Mouse (Mus musculus) kidney, adult 2 months (tissue): ENCODE results near the gene Itih5. TPM values are rescaled to one million over a fixed set of nuclear protein-coding genes. Genes with fewer than 3 reads are reported as not detected.

Source experiments
- DNase-seq: peaks from one replicate; pipeline ENCODE4 v3.0.0; 2021
- H3K27ac ChIP-seq: fragments of 200-500 bp; 2 replicates; pipeline ENCODE4 v1.5.1; 2012; ENCODE audit warnings: low read depth, low read length, control low read depth, inconsistent platforms; ENCODE audit not compliant: insufficient read depth
- H3K27me3 ChIP-seq: fragments of 200-500 bp; replicated peaks from 2 replicates; pipeline ENCODE4 v1.6.1; 2012; ENCODE audit warnings: mild to moderate bottlenecking, moderate library complexity, low read length, inconsistent platforms; ENCODE audit not compliant: control insufficient read depth, insufficient read depth
- H3K36me3 ChIP-seq: fragments of 200-500 bp; 2 replicates; pipeline ENCODE4 v1.6.1; 2012; ENCODE audit warnings: mild to moderate bottlenecking, moderate library complexity, low read length, inconsistent platforms; ENCODE audit not compliant: control insufficient read depth, insufficient read depth
- H3K4me1 ChIP-seq: fragments of 200-500 bp; 2 replicates; pipeline ENCODE4 v1.6.1; 2011; ENCODE audit warnings: low read length; ENCODE audit not compliant: control insufficient read depth, insufficient read depth
- H3K4me3 ChIP-seq: fragments of 200-500 bp; 2 replicates; pipeline ENCODE4 v1.5.1; 2011; ENCODE audit warnings: mild to moderate bottlenecking, low read depth, low read length, control low read depth; ENCODE audit not compliant: insufficient read depth
- CTCF ChIP-seq: fragments of 200-500 bp; conservative IDR thresholded peaks from 2 replicates; pipeline ENCODE4 v1.5.1; 2011; ENCODE audit warnings: low read depth, mild to moderate bottlenecking, control low read depth, low read length, moderate library complexity, mixed read lengths; ENCODE audit not compliant: insufficient read depth, insufficient read length
- POLR2A ChIP-seq: fragments of 200-500 bp; IDR thresholded peaks from one replicate; pipeline ENCODE4 v1.6.1; 2011; ENCODE audit warnings: low read depth, low read length, control low read depth
- WGBS: fragments of 180-500 bp; shearing (Covaris S2); methylation state at CpG from one replicate; pipeline ENCODE4 v1.1.7; 2018; 5-methylcytosine and 5-hydroxymethylcytosine counted together
- polyA plus RNA-seq: library from polyadenylated mRNA; depleted of rRNA; stranded (reverse); fragments of >200 nt; gene quantifications from 2 replicates; pipeline ENCODE4 v1.2.3, GENCODE M21; 2012

The Itih5 gene
- polyA plus RNA-seq, 1 experiment: 14.1 TPM

DNA sequence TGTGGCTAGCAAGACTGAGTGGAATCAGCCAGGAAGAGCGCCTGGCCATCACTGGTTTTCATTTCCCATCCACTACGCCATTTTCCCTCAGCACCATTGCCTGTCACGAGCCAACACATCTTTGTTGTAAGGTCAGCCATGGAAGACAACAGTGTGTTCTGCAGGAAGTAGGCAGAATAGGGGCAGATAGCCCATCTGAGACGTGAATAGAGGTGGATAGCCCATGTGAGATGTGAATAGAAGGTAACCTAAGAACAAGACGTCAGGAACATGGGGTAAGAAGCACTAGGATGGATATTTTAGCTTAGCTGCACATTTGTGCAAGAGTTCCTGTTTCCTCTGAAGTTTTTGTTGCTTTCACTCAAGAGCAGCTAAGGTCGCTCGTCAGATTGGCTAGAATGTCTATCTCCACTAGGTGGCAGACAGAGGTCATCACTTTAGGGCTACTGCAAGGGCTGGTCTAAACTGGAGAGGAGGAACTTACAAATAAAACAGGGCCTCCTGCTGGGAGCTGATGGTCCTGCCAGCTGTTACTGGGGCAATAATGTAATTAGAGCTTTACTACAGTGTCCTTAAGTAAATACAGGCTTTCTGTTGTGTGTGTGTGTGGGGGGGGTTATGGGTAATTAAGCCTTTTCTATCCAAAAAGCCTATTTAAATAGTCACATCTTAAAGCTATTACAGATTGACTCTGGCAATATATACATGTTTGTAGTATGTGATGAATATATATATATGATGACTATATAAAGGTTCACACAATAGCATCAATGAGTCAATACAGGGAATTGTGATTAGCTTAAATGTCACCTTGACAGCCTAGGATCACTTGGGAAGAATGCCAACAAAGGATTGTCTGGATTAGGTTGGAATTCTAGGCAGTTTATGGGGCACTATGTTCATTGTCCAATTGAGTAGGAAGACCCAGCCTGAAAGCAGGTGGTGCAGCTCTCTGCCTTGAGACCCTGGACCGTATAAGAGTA is 10.6 kb upstream of the Itih5 start:
- DNase-seq: peak; percentile 89
- Histone ChIP-seq H3K27ac (no peak overlapping the region), H3K4me3 (no peak overlapping the region), H3K4me1 (no peaks in the 10 kb centered on the region; the same call in 1 of the 2 replicates), H3K27me3 (no peaks in the 10 kb centered on the region), H3K36me3 (no peaks in the 10 kb centered on the region)
- TF ChIP-seq POLR2A (no peak), CTCF (peak; percentile 89)
- 32% methylated on average over 8 of the region's 8 CpGs for WGBS

DNA sequence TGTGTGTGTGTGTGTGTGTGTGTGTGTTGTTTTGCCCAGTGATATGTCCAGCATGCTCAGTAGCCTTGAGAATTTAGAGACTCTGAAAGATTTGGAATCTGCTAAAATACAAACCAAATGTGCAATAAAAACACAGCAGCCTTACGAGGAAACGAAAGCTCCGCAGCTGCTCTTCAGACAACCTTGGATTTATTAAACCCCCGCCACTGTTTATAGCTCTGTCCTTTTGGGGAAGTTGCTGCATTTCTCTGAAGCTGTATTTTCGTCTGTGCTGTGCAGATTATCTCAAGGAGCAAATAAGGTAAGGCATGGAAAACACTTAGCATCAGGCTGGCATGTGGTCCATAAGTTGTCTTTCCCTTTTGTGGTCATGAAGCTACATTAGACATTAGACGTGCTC is 7.9 kb upstream of the Itih5 start:
- H3K27ac ChIP-seq: no peak overlapping the region
- 54% methylated on average over 6 of the region's 6 CpGs for WGBS
- TF ChIP-seq POLR2A: no peak
- no peak for TF ChIP-seq CTCF
- no peak overlapping the region for H3K4me3 ChIP-seq
- no peaks in the 10 kb centered on the region for H3K27me3 ChIP-seq
- H3K4me1 ChIP-seq: no peaks in the 10 kb centered on the region
- H3K36me3 ChIP-seq: no peaks in the 10 kb centered on the region
- no peak for DNase-seq

GRCm38 (mm10) chr2:10147176-10147575 is 6.2 kb upstream of the Itih5 start:
- 72% methylated on average over 8 of the region's 8 CpGs for WGBS
- H3K4me1 ChIP-seq: no peaks in the 10 kb centered on the region
- H3K36me3 ChIP-seq: no peaks in the 10 kb centered on the region
- no peak for DNase-seq
- H3K27me3 ChIP-seq: no peaks in the 10 kb centered on the region
- no peak overlapping the region for H3K4me3 ChIP-seq
- H3K27ac ChIP-seq: no peak overlapping the region
- no peak for TF ChIP-seq CTCF
- TF ChIP-seq POLR2A: no peak

- H3K4me1 ChIP-seq: peaks cover 15% of the 10 kb centered on the region
- no peaks in the 10 kb centered on the region for H3K27me3 ChIP-seq
- TF ChIP-seq POLR2A (no peak), CTCF (no peak)
- H3K4me3 ChIP-seq: no peak overlapping the region
- H3K36me3 ChIP-seq: no peaks in the 10 kb centered on the region
- DNase-seq: no peak
- 66% methylated on average over 5 of the region's 5 CpGs for WGBS
- no peak overlapping the region for H3K27ac ChIP-seq
These were observed 781 bp upstream of the Itih5 start for GRCm38 (mm10) chr2:10152590-10152989.

- DNase-seq: no peak
- peaks cover 15% of the 10 kb centered on the region for H3K4me1 ChIP-seq
- no peak overlapping the region for H3K4me3 ChIP-seq
- WGBS: 62% methylated on average over 10 of the region's 10 CpGs
- no peak overlapping the region for H3K27ac ChIP-seq
- no peak for TF ChIP-seq CTCF
- no peak for TF ChIP-seq POLR2A
- H3K27me3 ChIP-seq: no peaks in the 10 kb centered on the region
- H3K36me3 ChIP-seq: no peaks in the 10 kb centered on the region
These were observed 3.8 kb downstream of the Itih5 start for GRCm38 (mm10) chr2:10157184-10157583.

GRCm38 (mm10) chr2:10162011-10162410 is 8.6 kb downstream of the Itih5 start:
- H3K27ac ChIP-seq: no peak overlapping the region
- H3K36me3 ChIP-seq: no peaks in the 10 kb centered on the region
- TF ChIP-seq CTCF (no peak), POLR2A (no peak)
- no peaks in the 10 kb centered on the region for H3K4me1 ChIP-seq
- 82% methylated on average over 4 of the region's 4 CpGs for WGBS
- H3K4me3 ChIP-seq: no peak overlapping the region
- no peak for DNase-seq
- no peaks in the 10 kb centered on the region for H3K27me3 ChIP-seq

DNA sequence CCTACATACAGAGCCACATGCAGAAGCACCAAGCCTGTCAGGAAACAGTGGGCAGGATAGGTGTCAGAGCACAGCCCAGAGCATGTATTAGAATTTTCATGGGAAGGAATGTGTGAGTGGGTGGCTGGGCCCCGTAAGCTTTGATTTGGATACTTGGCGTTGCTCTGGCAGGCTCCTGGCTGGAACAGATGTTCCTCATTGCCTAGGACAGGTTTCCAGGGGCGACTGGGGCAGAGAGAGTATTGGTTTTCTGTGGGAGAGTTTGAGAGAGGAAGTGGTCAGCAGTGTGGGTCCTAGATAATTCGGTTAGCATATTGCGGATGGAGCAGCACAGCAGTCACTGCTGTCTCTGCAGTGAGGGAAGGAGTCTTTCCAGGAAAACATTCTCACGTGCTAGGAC is 13.3 kb downstream of the Itih5 start:
- 26% methylated on average over 6 of the region's 6 CpGs for WGBS
- H3K27me3 ChIP-seq: no peaks in the 10 kb centered on the region
- no peak for DNase-seq
- no peak overlapping the region for H3K4me3 ChIP-seq
- no peaks in the 10 kb centered on the region for H3K4me1 ChIP-seq
- H3K36me3 ChIP-seq: no peaks in the 10 kb centered on the region
- H3K27ac ChIP-seq: no peak overlapping the region
- no peak for TF ChIP-seq POLR2A
- no peak for TF ChIP-seq CTCF
